Mouse (Mus musculus) 3T3-L1 (cell line): ENCODE measurements around the gene Shisa8.
A peak's percentile ranks its signal among the peaks of the same experiment; 100 is the strongest.

Source experiments
- DNase-seq: peaks from one replicate; pipeline ENCODE4 v3.0.0-alpha.2; 2015; ENCODE audit warnings: low read depth, low spot score

Gene Shisa8

GRCm38 (mm10) chr15:82206365-82207104 lies 6.1 kb downstream of the Shisa8 start:
- peak; percentile 58 for DNase-seq

GRCm38 (mm10) chr15:82204680-82205371 lies 7.8 kb downstream of the Shisa8 start:
- no peak for DNase-seq

GRCm38 (mm10) chr15:82203611-82204351 lies 8.8 kb downstream of the Shisa8 start:
- no peak for DNase-seq

- DNase-seq, result no peak
These were observed 9.5 kb downstream of the Shisa8 start for GRCm38 (mm10) chr15:82203090-82203489.

GRCm38 (mm10) chr15:82202086-82202485 lies 10.5 kb downstream of the Shisa8 start:
- no peak for DNase-seq

- DNase-seq, result no peak
These were observed 13.1 kb downstream of the Shisa8 start for GRCm38 (mm10) chr15:82199546-82199945.

GRCm38 (mm10) chr15:82198342-82198741 lies 14.3 kb downstream of the Shisa8 start:
- DNase-seq, result no peak

- DNase-seq, result no peak
These were observed 14.7 kb downstream of the Shisa8 start for GRCm38 (mm10) chr15:82197937-82198336.

GRCm38 (mm10) chr15:82197246-82197750 lies 15.3 kb downstream of the Shisa8 start:
- no peak for DNase-seq

- DNase-seq, result no peak
These were observed 16.3 kb downstream of the Shisa8 start for GRCm38 (mm10) chr15:82196300-82196699.

- no peak for DNase-seq
These were observed 20.0 kb downstream of the Shisa8 start for GRCm38 (mm10) chr15:82192617-82193016.

- DNase-seq, result peak; percentile 74
These were observed 24.0 kb downstream of the Shisa8 start for GRCm38 (mm10) chr15:82188481-82189240.

- no peak for DNase-seq
These were observed 24.7 kb downstream of the Shisa8 start for GRCm38 (mm10) chr15:82187924-82188323.

- DNase-seq, result no peak
These were observed 25.2 kb downstream of the Shisa8 start for GRCm38 (mm10) chr15:82187401-82187800.

- DNase-seq, result no peak
These were observed 25.7 kb downstream of the Shisa8 start for GRCm38 (mm10) chr15:82186931-82187330.

GRCm38 (mm10) chr15:82186131-82186530 lies 26.5 kb downstream of the Shisa8 start:
- DNase-seq, result no peak

GRCm38 (mm10) chr15:82185062-82185783 lies 27.4 kb downstream of the Shisa8 start:
- no peak for DNase-seq

GRCm38 (mm10) chr15:82184656-82185055 lies 28.0 kb downstream of the Shisa8 start:
- no peak for DNase-seq

- DNase-seq, result no peak
These were observed 28.4 kb downstream of the Shisa8 start for GRCm38 (mm10) chr15:82184183-82184582.

GRCm38 (mm10) chr15:82183596-82183995 lies 29.0 kb downstream of the Shisa8 start:
- DNase-seq, result no peak

GRCm38 (mm10) chr15:82182311-82182710 lies 30.3 kb downstream of the Shisa8 start:
- no peak for DNase-seq
